Mouse (Mus musculus): ENCODE results near the gene Slc25a27. TPM values are rescaled to one million over a fixed set of nuclear protein-coding genes. Genes with fewer than 3 reads are reported as not detected.

The Slc25a27 gene
- not detected in 2 replicates for polyA plus RNA-seq (2012)

- Histone ChIP-seq H3K9me3 (ENCODE audit: control insufficient read depth, low read length) (no peaks in the 10 kb centered on the region), H3K36me3 (ENCODE audit: control insufficient read depth) (no peaks in the 10 kb centered on the region), H3K4me1 (ENCODE audit: control insufficient read depth) (peaks cover 10% of the 10 kb centered on the region), H3K27me3 (ENCODE audit: control insufficient read depth) (peaks cover 15% of the 10 kb centered on the region), H3K4me3 (replicated peaks) (peak within 1 kb of the TSS; percentile 66)
- TF ChIP-seq GATA1 (IDR thresholded peaks at IDR 0.05; ENCODE audit: low read length) (no peak), TAL1 (IDR thresholded peaks at IDR 0.05; ENCODE audit: low read length) (no peak)
Observed at GRCm38 (mm10) chr17:43666576-43667289, at the start of gene Slc25a27. Gene Slc25a27 (minus strand): TSS chr17:43667214.

GRCm38 (mm10) chr17:43716601-43717000 lies 49.6 kb upstream of the Slc25a27 start:
- Histone ChIP-seq H3K27me3 (ENCODE audit: control insufficient read depth) (no peaks in the 10 kb centered on the region), H3K4me1 (ENCODE audit: control insufficient read depth) (no peaks in the 10 kb centered on the region), H3K4me3 (replicated peaks) (no peak overlapping the region), H3K36me3 (ENCODE audit: control insufficient read depth) (no peaks in the 10 kb centered on the region), H3K9me3 (ENCODE audit: control insufficient read depth, low read length) (no peaks in the 10 kb centered on the region)
- TF ChIP-seq TAL1 (IDR thresholded peaks at IDR 0.05; ENCODE audit: low read length), result no peak
- no peak for TF ChIP-seq GATA1 (IDR thresholded peaks at IDR 0.05; ENCODE audit: low read length)

- Histone ChIP-seq H3K36me3 (ENCODE audit: control insufficient read depth) (no peaks in the 10 kb centered on the region), H3K4me1 (ENCODE audit: control insufficient read depth) (no peaks in the 10 kb centered on the region), H3K27me3 (ENCODE audit: control insufficient read depth) (no peaks in the 10 kb centered on the region), H3K4me3 (replicated peaks) (no peak overlapping the region), H3K9me3 (ENCODE audit: control insufficient read depth, low read length) (no peaks in the 10 kb centered on the region)
- no peak for TF ChIP-seq TAL1 (IDR thresholded peaks at IDR 0.05; ENCODE audit: low read length)
- TF ChIP-seq GATA1 (IDR thresholded peaks at IDR 0.05; ENCODE audit: low read length), result no peak
Observed at GRCm38 (mm10) chr17:43714191-43714590, 47.2 kb upstream of the Slc25a27 start.

GRCm38 (mm10) chr17:43711557-43712352 lies 44.7 kb upstream of the Slc25a27 start:
- TF ChIP-seq TAL1 (IDR thresholded peaks at IDR 0.05; ENCODE audit: low read length) (no peak), GATA1 (IDR thresholded peaks at IDR 0.05; ENCODE audit: low read length) (no peak)
- H3K4me1 ChIP-seq (ENCODE audit: control insufficient read depth), result no peaks in the 10 kb centered on the region
- no peak overlapping the region for H3K4me3 ChIP-seq (replicated peaks)
- H3K27me3 ChIP-seq (ENCODE audit: control insufficient read depth), result no peaks in the 10 kb centered on the region
- no peaks in the 10 kb centered on the region for H3K9me3 ChIP-seq (ENCODE audit: control insufficient read depth, low read length)
- no peaks in the 10 kb centered on the region for H3K36me3 ChIP-seq (ENCODE audit: control insufficient read depth)

GRCm38 (mm10) chr17:43707254-43707653 lies 40.2 kb upstream of the Slc25a27 start:
- no peaks in the 10 kb centered on the region for H3K36me3 ChIP-seq (ENCODE audit: control insufficient read depth)
- no peaks in the 10 kb centered on the region for H3K4me1 ChIP-seq (ENCODE audit: control insufficient read depth)
- no peak for TF ChIP-seq GATA1 (IDR thresholded peaks at IDR 0.05; ENCODE audit: low read length)
- TF ChIP-seq TAL1 (IDR thresholded peaks at IDR 0.05; ENCODE audit: low read length), result no peak

GRCm38 (mm10) chr17:43706749-43707148 lies 39.7 kb upstream of the Slc25a27 start:
- no peak for TF ChIP-seq GATA1 (IDR thresholded peaks at IDR 0.05; ENCODE audit: low read length)
- TF ChIP-seq TAL1 (IDR thresholded peaks at IDR 0.05; ENCODE audit: low read length), result no peak
- H3K4me1 ChIP-seq (ENCODE audit: control insufficient read depth), result no peaks in the 10 kb centered on the region
- H3K27me3 ChIP-seq (ENCODE audit: control insufficient read depth), result no peaks in the 10 kb centered on the region
- no peaks in the 10 kb centered on the region for H3K9me3 ChIP-seq (ENCODE audit: control insufficient read depth, low read length)
- no peak overlapping the region for H3K4me3 ChIP-seq (replicated peaks)
- H3K36me3 ChIP-seq (ENCODE audit: control insufficient read depth), result no peaks in the 10 kb centered on the region

More at GRCm38 (mm10) chr17:43707254-43707653, 40.2 kb upstream of the Slc25a27 start:
- Histone ChIP-seq H3K27me3 (ENCODE audit: control insufficient read depth) (no peaks in the 10 kb centered on the region), H3K4me3 (replicated peaks) (no peak overlapping the region), H3K9me3 (ENCODE audit: control insufficient read depth, low read length) (no peaks in the 10 kb centered on the region)

GRCm38 (mm10) chr17:43704216-43704930 lies 37.4 kb upstream of the Slc25a27 start:
- no peaks in the 10 kb centered on the region for H3K9me3 ChIP-seq (ENCODE audit: control insufficient read depth, low read length)
- TF ChIP-seq GATA1 (IDR thresholded peaks at IDR 0.05; ENCODE audit: low read length) (no peak), TAL1 (IDR thresholded peaks at IDR 0.05; ENCODE audit: low read length) (no peak)
- H3K4me3 ChIP-seq (replicated peaks), result no peak overlapping the region
- H3K4me1 ChIP-seq (ENCODE audit: control insufficient read depth), result no peaks in the 10 kb centered on the region
- H3K36me3 ChIP-seq (ENCODE audit: control insufficient read depth), result no peaks in the 10 kb centered on the region
- no peaks in the 10 kb centered on the region for H3K27me3 ChIP-seq (ENCODE audit: control insufficient read depth)

GRCm38 (mm10) chr17:43701060-43701459 lies 34.0 kb upstream of the Slc25a27 start:
- no peak overlapping the region for H3K4me3 ChIP-seq (replicated peaks)
- TF ChIP-seq GATA1 (IDR thresholded peaks at IDR 0.05; ENCODE audit: low read length) (no peak), TAL1 (IDR thresholded peaks at IDR 0.05; ENCODE audit: low read length) (no peak)
- no peaks in the 10 kb centered on the region for H3K36me3 ChIP-seq (ENCODE audit: control insufficient read depth)
- no peaks in the 10 kb centered on the region for H3K4me1 ChIP-seq (ENCODE audit: control insufficient read depth)
- no peaks in the 10 kb centered on the region for H3K27me3 ChIP-seq (ENCODE audit: control insufficient read depth)
- H3K9me3 ChIP-seq (ENCODE audit: control insufficient read depth, low read length), result no peaks in the 10 kb centered on the region

All from erythroblast, embryonic 14.5 days (primary cell).